Mouse (Mus musculus): ENCODE measurements around the gene Chd9. TPM values are rescaled to one million over a fixed set of nuclear protein-coding genes. Genes with fewer than 3 reads are reported as not detected.
A peak's percentile ranks its signal among the peaks of the same experiment; 100 is the strongest.

The Chd9 gene
- polyA plus RNA-seq, 1 experiment from 2014 or later, result 89.0 TPM

- Histone ChIP-seq H3K4me3 (no peak overlapping the region), H3K9ac (no peak overlapping the region), H3K27ac (no peak overlapping the region), H3K36me3 (no peaks in the 10 kb centered on the region), H3K9me3 (no peaks in the 10 kb centered on the region), H3K27me3 (no peaks in the 10 kb centered on the region), H3K4me2 (no peak overlapping the region), H3K4me1 (replicated peaks) (no peaks in the 10 kb centered on the region)
- ATAC-seq (ENCODE audit: low FRiP score), result no peak
- 85% methylated on average over 4 of the region's 4 CpGs for WGBS
Measured at GRCm38 (mm10) chr8:90943770-90944169, 115.6 kb downstream of the Chd9 start.

- Histone ChIP-seq H3K4me2 (peak overlapping the region; percentile 51), H3K9ac (peak overlapping the region; percentile 84), H3K27me3 (no peaks in the 10 kb centered on the region), H3K9me3 (no peaks in the 10 kb centered on the region), H3K4me3 (peak overlapping the region; percentile 51), H3K4me1 (replicated peaks) (peaks cover 31% of the 10 kb centered on the region), H3K27ac (peak overlapping the region; percentile 99), H3K36me3 (peaks cover 4% of the 10 kb centered on the region; the same call in 1 of the 2 replicates)
- peak; percentile 97 for ATAC-seq (ENCODE audit: low FRiP score)
- under 1% methylated on average over 21 of the region's 21 CpGs for WGBS
Measured at GRCm38 (mm10) chr8:90954802-90955760, 126.9 kb downstream of the Chd9 start.

- Histone ChIP-seq H3K4me2 (peak overlapping the region; percentile 89), H3K4me1 (replicated peaks) (peaks cover 37% of the 10 kb centered on the region), H3K4me3 (peak overlapping the region; percentile 52), H3K27me3 (no peaks in the 10 kb centered on the region), H3K36me3 (peaks cover 4% of the 10 kb centered on the region; the same call in 1 of the 2 replicates), H3K27ac (peak overlapping the region; percentile 99), H3K9ac (peak overlapping the region; percentile 84), H3K9me3 (no peaks in the 10 kb centered on the region)
- no peak for ATAC-seq (ENCODE audit: low FRiP score)
Measured at GRCm38 (mm10) chr8:90955761-90956136, 127.6 kb downstream of the Chd9 start.

GRCm38 (mm10) chr8:90956390-90956789 is 128.2 kb downstream of the Chd9 start:
- H3K4me1 ChIP-seq (replicated peaks), result peaks cover 41% of the 10 kb centered on the region
- WGBS, result 41% methylated on average over 9 of the region's 9 CpGs

GRCm38 (mm10) chr8:90957711-90958110 is 129.6 kb downstream of the Chd9 start:
- peaks cover 4% of the 10 kb centered on the region; the same call in 1 of the 2 replicates for H3K36me3 ChIP-seq
- no peak overlapping the region for H3K27ac ChIP-seq
- H3K4me2 ChIP-seq, result peak overlapping the region; percentile 89
- no peaks in the 10 kb centered on the region for H3K9me3 ChIP-seq
- H3K4me1 ChIP-seq (replicated peaks), result peaks cover 48% of the 10 kb centered on the region
- peak overlapping the region; percentile 52 for H3K4me3 ChIP-seq
- H3K27me3 ChIP-seq, result no peaks in the 10 kb centered on the region
- ATAC-seq (ENCODE audit: low FRiP score), result no peak
- no peak overlapping the region for H3K9ac ChIP-seq

More at GRCm38 (mm10) chr8:90956390-90956789, 128.2 kb downstream of the Chd9 start:
- H3K9me3 ChIP-seq, result no peaks in the 10 kb centered on the region
- peaks cover 4% of the 10 kb centered on the region; the same call in 1 of the 2 replicates for H3K36me3 ChIP-seq
- no peaks in the 10 kb centered on the region for H3K27me3 ChIP-seq
- ATAC-seq (ENCODE audit: low FRiP score), result no peak
- peak overlapping the region; percentile 73 for H3K9ac ChIP-seq
- H3K4me3 ChIP-seq, result peak overlapping the region; percentile 52
- H3K27ac ChIP-seq, result peak overlapping the region; percentile 55
- H3K4me2 ChIP-seq, result peak overlapping the region; percentile 89

GRCm38 (mm10) chr8:90959721-90960120 is 131.6 kb downstream of the Chd9 start:
- peaks cover 50% of the 10 kb centered on the region for H3K4me1 ChIP-seq (replicated peaks)
- no peak overlapping the region for H3K9ac ChIP-seq
- no peak overlapping the region for H3K27ac ChIP-seq
- no peak overlapping the region for H3K4me3 ChIP-seq
- H3K4me2 ChIP-seq, result peak overlapping the region; percentile 89; the same call in 1 of the 2 replicates
- ATAC-seq (ENCODE audit: low FRiP score), result no peak
- H3K27me3 ChIP-seq, result no peaks in the 10 kb centered on the region
- 92% methylated on average over 4 of the region's 4 CpGs for WGBS
- no peaks in the 10 kb centered on the region for H3K9me3 ChIP-seq
- H3K36me3 ChIP-seq, result peaks cover 4% of the 10 kb centered on the region; the same call in 1 of the 2 replicates

- no peak overlapping the region for H3K4me3 ChIP-seq
- no peaks in the 10 kb centered on the region for H3K27me3 ChIP-seq
- peak overlapping the region; percentile 17; the same call in 1 of the 2 replicates for H3K4me2 ChIP-seq
- peaks cover 4% of the 10 kb centered on the region; the same call in 1 of the 2 replicates for H3K36me3 ChIP-seq
- H3K9ac ChIP-seq, result no peak overlapping the region
- 78% methylated on average over 4 of the region's 4 CpGs for WGBS
- no peak for ATAC-seq (ENCODE audit: low FRiP score)
- H3K9me3 ChIP-seq, result no peaks in the 10 kb centered on the region
- peaks cover 45% of the 10 kb centered on the region for H3K4me1 ChIP-seq (replicated peaks)
- no peak overlapping the region for H3K27ac ChIP-seq
Measured at GRCm38 (mm10) chr8:90961603-90962002, 133.5 kb downstream of the Chd9 start.

- H3K9ac ChIP-seq, result no peak overlapping the region
- H3K27ac ChIP-seq, result no peak overlapping the region
- H3K27me3 ChIP-seq, result no peaks in the 10 kb centered on the region
- H3K9me3 ChIP-seq, result no peaks in the 10 kb centered on the region
- 55% methylated on average over 2 of the region's 2 CpGs for WGBS
- no peak for ATAC-seq (ENCODE audit: low FRiP score)
- H3K36me3 ChIP-seq, result peaks cover 9% of the 10 kb centered on the region
- peaks cover 31% of the 10 kb centered on the region for H3K4me1 ChIP-seq (replicated peaks)
- no peak overlapping the region for H3K4me3 ChIP-seq
- no peak overlapping the region for H3K4me2 ChIP-seq
Measured at GRCm38 (mm10) chr8:90964044-90964443, 135.9 kb downstream of the Chd9 start.

GRCm38 (mm10) chr8:90965467-90966170 is 137.5 kb downstream of the Chd9 start:
- 92% methylated on average over 9 of the region's 9 CpGs for WGBS
- Histone ChIP-seq H3K27me3 (no peaks in the 10 kb centered on the region), H3K36me3 (peaks cover 7% of the 10 kb centered on the region), H3K4me2 (no peak overlapping the region), H3K9me3 (no peaks in the 10 kb centered on the region), H3K4me3 (no peak overlapping the region), H3K4me1 (replicated peaks) (peaks cover 16% of the 10 kb centered on the region), H3K27ac (no peak overlapping the region), H3K9ac (no peak overlapping the region)
- ATAC-seq (ENCODE audit: low FRiP score), result no peak

GRCm38 (mm10) chr8:90968307-90968706 is 140.2 kb downstream of the Chd9 start:
- no peak overlapping the region for H3K9ac ChIP-seq
- ATAC-seq (ENCODE audit: low FRiP score), result peak; percentile 52; the same call in 1 of the 2 replicates
- H3K9me3 ChIP-seq, result no peaks in the 10 kb centered on the region
- H3K4me3 ChIP-seq, result no peak overlapping the region
- no peaks in the 10 kb centered on the region for H3K4me1 ChIP-seq (replicated peaks)
- H3K4me2 ChIP-seq, result no peak overlapping the region
- WGBS, result 95% methylated on average over 4 of the region's 4 CpGs
- no peaks in the 10 kb centered on the region for H3K27me3 ChIP-seq
- peaks cover 11% of the 10 kb centered on the region for H3K36me3 ChIP-seq
- H3K27ac ChIP-seq, result no peak overlapping the region

- H3K4me1 ChIP-seq (replicated peaks), result no peaks in the 10 kb centered on the region
- ATAC-seq (ENCODE audit: low FRiP score), result no peak
- no peaks in the 10 kb centered on the region for H3K9me3 ChIP-seq
- no peak overlapping the region for H3K4me2 ChIP-seq
- 90% methylated on average over 8 of the region's 8 CpGs for WGBS
- H3K27ac ChIP-seq, result no peak overlapping the region
- H3K27me3 ChIP-seq, result no peaks in the 10 kb centered on the region
- peaks cover 50% of the 10 kb centered on the region for H3K36me3 ChIP-seq
- H3K4me3 ChIP-seq, result no peak overlapping the region
- no peak overlapping the region for H3K9ac ChIP-seq
Measured at GRCm38 (mm10) chr8:90976960-90977371, 148.8 kb downstream of the Chd9 start.

- H3K27me3 ChIP-seq, result no peaks in the 10 kb centered on the region
- no peak for ATAC-seq (ENCODE audit: low FRiP score)
- 96% methylated on average over 3 of the region's 3 CpGs for WGBS
- H3K4me1 ChIP-seq (replicated peaks), result no peaks in the 10 kb centered on the region
- H3K4me2 ChIP-seq, result no peak overlapping the region
- H3K4me3 ChIP-seq, result no peak overlapping the region
- no peak overlapping the region for H3K9ac ChIP-seq
- H3K27ac ChIP-seq, result no peak overlapping the region
- H3K36me3 ChIP-seq, result peaks cover 62% of the 10 kb centered on the region
- H3K9me3 ChIP-seq, result no peaks in the 10 kb centered on the region
Measured at GRCm38 (mm10) chr8:90978720-90979119, 150.6 kb downstream of the Chd9 start.
